In the genomic region with DNA sequence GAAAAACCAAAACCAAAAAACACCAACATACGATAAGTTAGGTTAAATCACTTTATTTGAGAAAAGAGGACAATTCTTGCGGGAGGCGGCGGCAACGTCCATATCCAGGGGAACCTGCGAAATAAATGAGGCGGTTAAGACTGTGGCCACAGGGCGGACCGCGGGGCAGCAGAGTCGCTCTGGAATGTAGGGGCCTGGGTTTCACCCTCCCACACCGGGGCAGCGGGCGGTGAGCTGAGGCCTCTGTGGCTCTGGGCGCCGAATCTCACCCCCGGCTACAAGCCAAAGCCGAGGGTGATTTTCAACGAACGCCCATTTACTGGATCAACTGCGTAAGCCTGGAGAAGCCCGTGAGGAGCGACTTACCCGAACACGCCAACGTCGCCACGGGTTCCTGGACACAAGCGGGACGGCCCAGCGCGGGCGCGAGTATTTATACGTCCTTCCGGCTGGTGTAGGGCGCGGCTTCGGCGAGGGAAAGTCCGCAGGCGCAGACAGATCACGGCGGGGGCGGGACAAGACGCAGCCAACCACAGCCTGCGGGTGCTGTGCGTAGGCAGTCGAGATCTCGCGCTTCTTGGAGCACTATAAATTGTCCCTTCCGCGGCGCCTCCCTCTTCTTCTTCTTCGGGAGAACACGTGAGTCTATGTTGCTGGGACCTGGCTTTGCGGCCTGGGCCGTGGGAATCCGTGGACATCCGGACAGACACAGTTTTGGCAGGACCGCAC, we compare ENCODE assay signal across 1 mouse cellular context.
TF ChIP-seq lines count a peak whose summit lies in the region.

No protein-coding gene starts in this region.

TF ChIP-seq in C2C12, 6 proteins besides CTCF, POLR2A, EP300 and RAD21:
- TF ChIP-seq MAX (IDR thresholded peaks at IDR 0.05) (no peak), MYOD1 (IDR thresholded peaks at IDR 0.05; ENCODE audit: control insufficient read depth, insufficient read length, low read depth) (no peak), USF1 (IDR thresholded peaks at IDR 0.05; ENCODE audit: low read depth) (no peak), MYOG (IDR thresholded peaks at IDR 0.05; ENCODE audit: control insufficient read depth, extremely low read depth, insufficient read length) (no peak)
